Mouse (Mus musculus): ENCODE measurements at regions not wholly inside any gene's neighbourhood (a gene's known extent, or its start where the extent isn't known, plus 50 kb on each side); places are given as distances from the start of the nearest gene placed in this dataset.
A peak's percentile ranks its signal among the peaks of the same experiment; 100 is the strongest.

DNA sequence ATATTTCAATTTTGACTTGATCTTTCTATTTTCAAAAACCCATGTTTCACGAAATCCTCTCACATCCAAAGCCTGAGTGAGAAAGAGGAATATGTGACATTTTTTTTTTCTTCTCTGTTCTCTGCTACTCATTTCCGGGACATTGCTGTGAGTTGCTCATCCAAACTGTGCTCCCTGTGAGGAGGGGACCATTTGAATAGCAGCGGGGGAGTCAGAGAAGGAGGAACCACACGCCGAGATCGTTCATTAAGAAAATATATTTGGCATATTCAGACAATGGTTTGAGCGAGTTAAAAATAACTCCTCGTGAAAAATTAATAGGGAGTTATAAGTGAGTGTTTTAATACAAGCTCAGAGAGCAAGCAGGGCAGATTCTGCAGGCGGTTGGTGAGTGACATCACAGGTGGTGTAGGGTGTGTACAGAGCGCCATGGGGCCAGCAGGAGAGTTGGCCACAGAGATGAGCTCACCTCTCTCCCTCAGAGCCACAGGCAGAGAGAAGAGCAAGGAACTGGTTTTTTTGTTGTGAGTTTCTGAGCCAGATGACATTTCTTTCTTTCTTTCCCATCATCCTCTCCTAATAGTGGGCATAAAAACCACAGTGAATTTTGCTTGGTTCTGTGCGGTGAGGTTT, 54.4 kb upstream of the Calcoco1 start:
- DNase-seq (ENCODE audit: low read depth, low spot score) = no peak
- WGBS = 34% methylated on average over 11 of the region's 11 CpGs

DNA sequence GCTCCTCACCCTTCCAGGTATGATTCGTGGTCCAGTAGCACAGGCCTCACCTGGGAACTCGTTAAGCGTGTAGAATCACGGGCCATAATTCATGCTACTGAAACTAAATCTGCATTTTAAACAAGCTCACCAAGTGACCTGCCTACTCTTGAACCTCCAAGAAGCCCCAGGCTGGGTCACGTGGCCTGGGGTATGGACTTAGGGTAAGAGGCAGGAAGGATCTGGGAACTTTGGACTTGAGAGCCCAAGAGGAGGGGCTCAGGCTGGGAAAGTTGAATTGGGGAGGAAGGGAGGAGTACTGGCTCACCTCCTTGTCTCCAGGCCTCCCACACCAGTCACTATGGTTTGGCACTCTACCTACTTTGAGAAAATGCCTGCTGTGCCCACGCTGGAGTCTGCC, 58.6 kb upstream of the Calcoco1 start:
- WGBS = 58% methylated on average over 6 of the region's 6 CpGs
- DNase-seq (ENCODE audit: low read depth, low spot score) = no peak

DNA sequence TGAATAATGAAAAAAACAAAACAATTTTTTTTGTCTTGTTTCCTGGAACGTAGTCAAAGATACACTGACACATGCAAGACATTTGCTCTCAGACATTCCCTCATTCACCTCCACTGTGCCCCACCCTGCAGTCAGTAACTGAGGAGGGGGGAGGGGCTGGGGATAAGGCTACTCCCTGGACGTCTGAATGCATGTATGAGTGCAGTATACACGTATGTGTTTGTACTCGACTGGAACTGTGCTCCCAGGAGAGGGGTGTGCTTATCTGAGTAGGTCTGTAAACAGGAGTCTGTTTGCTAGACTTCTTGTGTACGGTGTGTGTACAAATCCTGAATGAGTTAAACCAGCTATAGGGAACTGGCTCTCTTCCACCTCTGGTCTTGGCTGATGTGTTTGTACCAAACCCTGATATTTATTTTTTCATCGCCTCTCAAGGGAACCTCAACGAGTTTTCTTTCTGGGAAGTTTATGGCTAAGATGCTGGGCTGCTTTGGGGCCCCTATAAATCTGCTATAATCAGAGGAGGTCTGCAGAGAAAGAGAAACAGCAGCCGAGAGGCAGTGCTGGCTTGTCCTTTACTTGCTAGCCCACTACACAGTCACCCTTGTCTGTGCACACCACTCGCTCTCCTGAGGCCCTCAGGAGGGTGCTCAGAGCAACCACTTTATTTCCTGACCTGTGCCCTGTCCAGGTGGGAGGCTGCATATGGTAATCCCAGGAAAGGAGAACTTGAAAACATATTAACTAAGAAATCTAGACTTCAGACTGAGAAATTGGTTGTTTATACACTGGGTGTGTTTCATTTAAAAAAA, 61.2 kb upstream of the Calcoco1 start:
- 13% methylated on average over 9 of the region's 9 CpGs for WGBS
- no peak for DNase-seq (ENCODE audit: low read depth, low spot score)

DNA sequence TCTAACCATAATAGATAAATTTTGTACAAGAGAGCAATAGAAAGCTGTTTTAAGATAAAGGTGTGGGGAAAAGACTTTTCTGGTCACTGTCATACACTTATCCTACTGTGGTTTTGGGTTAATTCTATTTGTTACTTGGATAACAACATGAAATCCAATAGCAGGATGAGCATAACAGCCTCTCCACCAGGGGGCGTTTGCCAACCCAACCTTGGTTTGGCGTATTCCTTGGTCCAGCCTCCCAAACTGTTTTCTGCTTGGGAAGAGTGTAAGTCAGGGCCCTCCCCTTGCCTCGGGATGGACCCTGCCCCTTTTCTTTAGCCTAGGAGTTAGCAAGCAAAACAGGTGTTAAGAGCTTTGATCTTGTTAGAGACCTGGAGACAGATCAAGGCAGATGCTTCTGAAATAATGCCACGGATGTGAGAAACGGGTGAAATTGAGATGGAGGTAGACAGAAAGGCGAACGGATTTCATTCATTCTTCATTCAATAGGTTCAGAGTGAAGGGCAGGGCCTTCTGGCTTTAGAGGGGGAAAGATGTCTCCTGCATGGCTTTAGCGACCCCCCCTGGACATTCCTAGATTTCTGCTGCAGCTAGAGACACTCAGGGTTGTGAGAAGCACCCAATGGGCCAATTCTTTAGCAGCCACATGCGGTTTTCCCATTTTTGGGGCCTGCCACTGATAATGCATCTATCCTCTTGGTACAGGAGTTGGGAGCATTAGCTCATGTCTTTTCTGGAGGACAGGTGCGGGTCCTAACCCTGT, 63.3 kb upstream of the Calcoco1 start:
- 38% methylated on average over 10 of the region's 10 CpGs for WGBS
- peak; percentile 4 for DNase-seq (ENCODE audit: low read depth, low spot score)

DNA sequence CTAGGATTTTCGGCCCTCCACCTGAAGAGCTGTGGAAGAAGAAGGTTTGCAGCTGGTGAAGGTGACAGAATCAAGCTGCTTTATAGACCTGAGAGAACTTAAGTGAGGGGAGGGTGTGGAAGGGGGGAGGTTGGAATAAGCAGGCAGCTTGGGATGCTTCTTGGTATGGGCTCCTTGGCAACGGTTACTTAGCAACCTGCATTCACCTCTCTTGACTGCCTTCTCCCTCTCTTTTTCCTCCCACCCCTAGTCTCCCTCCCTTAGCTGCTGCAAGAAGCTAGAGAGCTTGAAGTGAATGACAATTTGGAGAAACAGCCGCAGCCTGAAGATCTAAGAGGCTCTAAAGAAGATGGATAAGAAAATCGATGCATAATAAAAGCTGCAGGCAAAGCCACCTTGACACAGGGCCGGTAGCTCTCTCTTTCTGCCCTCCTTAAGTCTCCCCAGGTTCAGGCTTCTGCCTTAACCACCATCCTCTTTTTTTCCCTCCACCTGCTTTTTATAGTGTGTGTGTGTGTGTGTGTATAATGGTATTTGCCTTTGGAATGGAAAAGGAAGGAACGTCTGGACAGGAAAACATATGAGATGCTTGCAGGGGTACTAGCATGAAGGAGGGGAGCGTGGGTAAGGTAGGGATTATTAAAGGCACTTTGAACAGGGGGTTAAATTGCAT, 67.0 kb upstream of the Calcoco1 start:
- no peak for DNase-seq (ENCODE audit: low read depth, low spot score)
- 51% methylated on average over 7 of the region's 7 CpGs for WGBS

DNA sequence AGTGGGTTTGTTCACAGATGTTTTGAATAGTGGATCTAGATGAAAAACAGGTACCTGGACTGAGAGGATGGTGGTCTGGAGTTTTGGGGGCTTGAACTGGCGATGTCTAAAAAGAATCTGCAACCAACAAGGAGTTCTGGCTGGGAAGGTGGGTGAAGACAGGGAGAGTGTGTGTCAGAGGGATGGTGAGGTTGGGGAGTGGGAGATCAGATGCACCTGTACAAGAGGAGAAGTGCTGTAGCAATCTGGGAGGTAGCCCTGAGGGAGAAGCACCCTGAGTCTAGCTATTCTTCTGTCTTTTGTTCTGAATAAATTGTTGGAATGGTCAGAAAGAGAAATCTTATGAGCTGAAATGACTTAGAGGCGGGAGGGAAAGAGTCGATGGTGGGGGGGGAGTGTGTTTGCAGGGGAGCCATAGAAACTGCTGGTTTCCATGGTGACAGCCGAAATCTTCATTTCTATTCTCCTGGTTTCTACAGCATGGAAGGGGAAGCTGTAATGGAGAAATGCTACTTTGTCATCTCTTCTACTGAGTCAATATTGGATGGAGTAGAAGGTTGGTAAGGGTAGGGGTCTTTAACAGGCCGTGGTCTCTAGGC, 75.1 kb upstream of the Calcoco1 start:
- DNase-seq (ENCODE audit: low read depth, low spot score) = no peak
- WGBS = 62% methylated on average over 5 of the region's 5 CpGs

DNA sequence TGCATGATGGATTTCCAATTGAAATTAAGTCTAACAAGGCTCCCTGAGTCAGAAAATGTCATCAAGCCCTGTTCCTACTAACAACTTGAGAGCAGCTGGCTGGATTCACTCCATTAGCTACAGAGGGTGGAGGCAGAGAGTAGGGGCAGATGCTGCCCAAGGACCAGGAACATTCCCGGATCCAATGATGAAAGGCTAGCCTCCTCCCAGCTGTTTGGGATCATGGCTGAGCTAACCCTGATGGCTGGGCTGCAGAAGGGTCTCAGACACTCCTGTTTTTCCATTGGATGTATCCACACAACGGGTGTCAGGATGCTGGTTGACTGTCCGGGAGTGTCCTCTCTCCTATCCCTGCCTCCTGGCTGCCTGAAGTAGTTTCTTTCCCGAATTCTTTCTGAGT, 78.1 kb upstream of the Calcoco1 start:
- WGBS = 64% methylated on average over 4 of the region's 4 CpGs
- DNase-seq (ENCODE audit: low read depth, low spot score) = no peak

DNA sequence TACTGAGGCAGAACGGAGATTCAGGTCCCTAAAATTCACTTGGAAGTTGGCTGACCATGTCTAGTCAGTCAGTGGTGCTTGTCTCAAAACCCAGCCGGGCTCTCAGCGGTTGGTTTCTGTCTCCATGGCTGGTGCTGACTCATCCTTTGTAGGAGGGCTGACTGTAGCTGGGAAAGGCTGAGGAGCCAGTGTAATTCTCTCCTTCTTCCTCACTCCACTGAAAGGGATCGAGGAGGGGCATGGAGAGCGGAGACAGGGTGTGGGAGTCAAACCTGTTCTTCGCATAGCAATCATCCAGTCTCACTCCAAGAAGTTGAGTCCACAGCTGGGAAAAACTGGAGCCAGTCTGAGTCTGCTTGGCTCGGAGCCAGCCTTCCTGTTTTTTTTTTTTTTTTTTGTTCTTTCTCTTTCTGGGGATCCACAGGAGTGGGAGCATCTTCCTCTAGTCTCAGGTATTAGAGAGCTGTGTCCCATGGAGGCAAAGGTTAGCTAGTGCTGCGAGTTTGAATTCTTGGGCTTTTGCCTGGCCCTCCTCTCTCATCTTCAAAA, 80.4 kb upstream of the Calcoco1 start:
- 52% methylated on average over 8 of the region's 8 CpGs for WGBS
- DNase-seq (ENCODE audit: low read depth, low spot score) = no peak

DNA sequence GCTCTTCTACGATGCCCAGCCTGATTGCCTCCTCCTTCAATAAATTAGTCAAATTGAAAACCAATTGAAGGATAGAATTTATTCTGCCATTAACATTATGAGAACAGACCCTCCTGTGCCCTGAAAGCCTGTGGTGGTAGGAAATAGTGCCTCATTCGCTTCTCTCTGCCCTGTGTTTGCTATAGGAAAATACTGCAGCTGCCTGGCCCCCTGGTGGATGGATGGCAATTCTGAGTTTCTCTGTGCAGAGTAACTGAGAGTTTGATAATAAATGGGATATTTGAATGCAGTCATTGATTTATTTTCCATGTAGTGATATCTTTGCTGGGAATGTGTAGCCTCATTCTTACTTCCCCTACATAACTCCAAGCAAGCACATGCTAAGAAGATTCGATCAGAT, 85.4 kb upstream of the Calcoco1 start:
- 44% methylated on average over 3 of the region's 3 CpGs for WGBS
- DNase-seq (ENCODE audit: low read depth, low spot score) = no peak

DNA sequence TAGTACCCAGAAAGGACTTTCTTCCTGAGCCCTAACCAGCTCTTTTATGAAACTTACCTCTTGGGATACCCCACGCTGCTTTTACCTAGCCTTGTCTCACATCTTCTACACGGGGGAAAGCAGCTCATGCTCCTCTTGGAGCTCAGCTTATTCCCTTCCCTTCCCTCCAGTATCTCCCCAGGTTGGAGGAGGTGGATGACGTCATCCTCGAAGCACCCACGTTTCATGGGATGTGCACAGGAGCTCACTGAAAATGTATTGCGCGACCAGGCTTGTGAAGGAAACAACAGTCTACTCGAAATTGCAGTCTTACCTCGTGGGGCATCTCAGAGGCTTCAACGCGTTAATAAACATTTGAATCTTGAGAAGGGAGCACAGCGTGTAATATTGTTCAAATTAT, 97.2 kb upstream of the Calcoco1 start:
- 66% methylated on average over 12 of the region's 12 CpGs for WGBS

DNA sequence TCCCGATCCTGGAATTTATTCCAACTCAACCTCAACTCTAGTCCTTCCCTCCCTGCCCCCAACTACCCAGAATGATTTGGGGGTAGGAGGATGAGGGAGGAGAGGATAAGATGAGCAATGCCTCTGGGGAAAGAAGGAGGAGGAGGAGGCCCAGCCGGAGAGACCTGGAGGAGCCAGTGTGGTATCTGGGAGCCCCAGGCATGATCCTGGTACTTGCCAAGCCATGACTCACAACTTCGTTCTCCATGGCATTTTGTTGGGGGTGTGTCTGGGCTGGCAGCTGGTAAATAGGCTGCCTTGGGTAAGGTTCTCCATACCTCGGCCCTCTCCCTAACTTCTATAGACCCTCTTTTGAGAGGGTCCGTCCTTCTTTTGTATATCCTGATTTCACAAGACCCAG, 81.2 kb upstream of the Hoxc13 start:
- no peak for DNase-seq (ENCODE audit: low read depth, low spot score)
- WGBS = 70% methylated on average over 5 of the region's 5 CpGs

More for the DNA sequence above, 97.2 kb upstream of the Calcoco1 start:
- no peak for DNase-seq (ENCODE audit: low read depth, low spot score)

DNA sequence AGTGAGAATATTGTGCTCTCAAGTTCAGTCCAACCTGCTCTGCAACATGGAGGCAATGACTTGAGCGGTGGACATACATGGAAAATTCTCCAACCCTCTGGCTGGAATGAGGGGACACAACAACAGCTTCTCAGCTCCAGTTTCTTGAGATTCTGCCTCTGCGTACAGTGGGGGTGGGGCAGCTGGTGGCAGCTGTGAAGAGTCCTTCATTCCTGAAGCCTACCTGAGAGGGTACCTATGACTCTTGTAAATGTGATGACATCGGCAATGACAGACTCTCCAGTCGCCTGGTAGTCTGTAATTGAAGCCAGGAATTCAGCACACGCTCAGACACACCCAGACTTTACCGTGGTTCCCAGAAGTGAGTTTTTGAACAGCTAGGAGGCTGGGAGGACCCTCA, 58.5 kb upstream of the Hoxc13 start:
- DNase-seq (ENCODE audit: low read depth, low spot score) = no peak

DNA sequence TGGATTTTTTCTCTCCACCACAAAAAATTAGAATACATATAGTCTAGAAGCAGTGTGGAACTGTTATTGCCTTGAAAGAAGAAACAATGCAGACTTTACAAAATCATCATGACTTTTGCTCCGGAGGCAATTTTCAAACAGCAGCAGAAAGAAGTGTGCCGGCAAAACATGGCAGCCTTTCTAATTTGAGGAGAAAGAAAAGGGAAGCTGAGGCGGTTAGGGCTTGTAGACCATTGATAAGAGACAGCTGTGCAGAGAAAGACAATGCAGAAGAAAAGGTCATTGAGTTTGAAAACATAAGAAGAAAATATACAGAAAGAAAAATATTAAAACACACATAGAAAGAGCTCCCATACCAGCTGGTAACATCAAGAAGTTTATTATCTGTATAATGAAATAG, 54.1 kb upstream of the Hoxc13 start:
- no peak for DNase-seq (ENCODE audit: low read depth, low spot score)
- WGBS = 77% methylated on average over 3 of the region's 3 CpGs

More for the DNA sequence above, 58.5 kb upstream of the Hoxc13 start:
- WGBS = 44% methylated on average over 6 of the region's 6 CpGs
